Mouse (Mus musculus) liver, embryonic 12.5 days (tissue): ENCODE results near the gene Kcnip4. TPM values are rescaled to one million over a fixed set of nuclear protein-coding genes. Genes with fewer than 3 reads are reported as not detected.

ENCODE experiments used
- ATAC-seq: fragments of 200-750 bp; cut with Nextera tagmentation; 2 replicates; pipeline ENCODE4 v1.8.0; 2017; ENCODE audit warnings: moderate number of reproducible peaks, mild to moderate bottlenecking, moderate library complexity
- H3K27ac ChIP-seq: fragments of 300-500 bp; sonication (generic); 2 replicates; pipeline ENCODE4 v1.5.1; 2016; ENCODE audit warnings: mild to moderate bottlenecking
- H3K27me3 ChIP-seq: fragments of 300-500 bp; sonication (generic); replicated peaks from 2 replicates; pipeline ENCODE4 v1.6.1; 2016; ENCODE audit warnings: mild to moderate bottlenecking, moderate library complexity
- H3K36me3 ChIP-seq: fragments of 300-500 bp; sonication (generic); 2 replicates; pipeline ENCODE4 v1.6.1; 2016; ENCODE audit warnings: mild to moderate bottlenecking, moderate library complexity
- H3K4me1 ChIP-seq: fragments of 300-500 bp; sonication (generic); 2 replicates; pipeline ENCODE4 v1.6.1; 2016
- H3K4me2 ChIP-seq: fragments of 300-500 bp; sonication (generic); 2 replicates; pipeline ENCODE4 v1.6.1; 2016; ENCODE audit warnings: mild to moderate bottlenecking, moderate library complexity
- H3K4me3 ChIP-seq: fragments of 300-500 bp; sonication (generic); 2 replicates; pipeline ENCODE4 v1.5.1; 2016; ENCODE audit warnings: mild to moderate bottlenecking, moderate library complexity
- H3K9ac ChIP-seq: fragments of 300-500 bp; sonication (generic); 2 replicates; pipeline ENCODE4 v1.6.1; 2016; ENCODE audit warnings: mild to moderate bottlenecking, moderate library complexity
- H3K9me3 ChIP-seq: fragments of 300-500 bp; sonication (generic); replicated peaks from 2 replicates; pipeline ENCODE4 v1.6.1; 2016; ENCODE audit warnings: mild to moderate bottlenecking, moderate library complexity
- WGBS: fragments of 180-500 bp; shearing (Covaris S2); methylation state at CpG from one replicate; pipeline ENCODE4 v1.1.7; 2016; ENCODE audit not compliant: insufficient replicate concordance; 5-methylcytosine and 5-hydroxymethylcytosine counted together
- polyA plus RNA-seq: library from polyadenylated mRNA; unstranded; fragments of >200 nt; fragmentation: Nextera tagmentation; extraction: Ambion mirVana; gene quantifications from 2 replicates; pipeline ENCODE4 v1.2.1, GENCODE M21; 2016

Kcnip4 gene
- polyA plus RNA-seq, 1 experiment from 2014 or later: 0.25 TPM

- Histone ChIP-seq H3K4me1 (no peaks in the 10 kb centered on the region), H3K36me3 (no peaks in the 10 kb centered on the region), H3K27ac (no peak overlapping the region), H3K9me3 (no peaks in the 10 kb centered on the region), H3K9ac (no peak overlapping the region), H3K4me2 (no peak overlapping the region), H3K27me3 (peaks cover 11% of the 10 kb centered on the region; the same call in 1 of the 2 replicates), H3K4me3 (no peak overlapping the region)
- no peak for ATAC-seq
- WGBS: 3% methylated on average over 12 of the region's 12 CpGs
Observed at GRCm38 (mm10) chr5:48599481-48600040, 925.1 kb downstream of the Kcnip4 start.

GRCm38 (mm10) chr5:48588014-48588413 is 936.7 kb downstream of the Kcnip4 start:
- H3K9me3 ChIP-seq: no peaks in the 10 kb centered on the region
- no peak overlapping the region for H3K27ac ChIP-seq
- H3K36me3 ChIP-seq: no peaks in the 10 kb centered on the region
- no peaks in the 10 kb centered on the region for H3K27me3 ChIP-seq
- no peak overlapping the region for H3K4me3 ChIP-seq
- H3K9ac ChIP-seq: no peak overlapping the region
- H3K4me1 ChIP-seq: no peaks in the 10 kb centered on the region
- no peak for ATAC-seq
- H3K4me2 ChIP-seq: no peak overlapping the region

- no peak overlapping the region for H3K9ac ChIP-seq
- no peak for ATAC-seq
- 35% methylated on average over 1 of the region's 1 CpGs for WGBS
Observed at GRCm38 (mm10) chr5:48583431-48583830, 941.3 kb downstream of the Kcnip4 start.

GRCm38 (mm10) chr5:48563996-48564587 is 960.6 kb downstream of the Kcnip4 start:
- no peaks in the 10 kb centered on the region for H3K27me3 ChIP-seq
- no peaks in the 10 kb centered on the region for H3K4me1 ChIP-seq
- 44% methylated on average over 3 of the region's 3 CpGs for WGBS
- no peak overlapping the region for H3K9ac ChIP-seq
- no peak for ATAC-seq
- H3K27ac ChIP-seq: no peak overlapping the region
- H3K9me3 ChIP-seq: no peaks in the 10 kb centered on the region
- no peaks in the 10 kb centered on the region for H3K36me3 ChIP-seq
- H3K4me3 ChIP-seq: no peak overlapping the region
- no peak overlapping the region for H3K4me2 ChIP-seq

More at GRCm38 (mm10) chr5:48583431-48583830, 941.3 kb downstream of the Kcnip4 start:
- H3K27ac ChIP-seq: no peak overlapping the region
- H3K4me2 ChIP-seq: no peak overlapping the region
- H3K4me1 ChIP-seq: no peaks in the 10 kb centered on the region
- H3K36me3 ChIP-seq: no peaks in the 10 kb centered on the region
- H3K4me3 ChIP-seq: no peak overlapping the region
- no peaks in the 10 kb centered on the region for H3K9me3 ChIP-seq
- no peaks in the 10 kb centered on the region for H3K27me3 ChIP-seq

- no peaks in the 10 kb centered on the region for H3K4me1 ChIP-seq
- no peaks in the 10 kb centered on the region for H3K9me3 ChIP-seq
Observed at GRCm38 (mm10) chr5:48551753-48552152, 973.0 kb downstream of the Kcnip4 start.

GRCm38 (mm10) chr5:48545825-48546224 is 978.9 kb downstream of the Kcnip4 start:
- ATAC-seq: no peak
- no peaks in the 10 kb centered on the region for H3K4me1 ChIP-seq
- no peak overlapping the region for H3K4me2 ChIP-seq
- no peaks in the 10 kb centered on the region for H3K36me3 ChIP-seq
- 58% methylated on average over 3 of the region's 3 CpGs for WGBS
- H3K27ac ChIP-seq: no peak overlapping the region
- no peak overlapping the region for H3K9ac ChIP-seq
- H3K27me3 ChIP-seq: no peaks in the 10 kb centered on the region
- H3K9me3 ChIP-seq: no peaks in the 10 kb centered on the region
- no peak overlapping the region for H3K4me3 ChIP-seq

More at GRCm38 (mm10) chr5:48551753-48552152, 973.0 kb downstream of the Kcnip4 start:
- Histone ChIP-seq H3K27ac (no peak overlapping the region), H3K36me3 (no peaks in the 10 kb centered on the region), H3K27me3 (no peaks in the 10 kb centered on the region), H3K4me2 (no peak overlapping the region), H3K4me3 (no peak overlapping the region), H3K9ac (no peak overlapping the region)
- 60% methylated on average over 4 of the region's 4 CpGs for WGBS
- no peak for ATAC-seq

GRCm38 (mm10) chr5:48544784-48545734 is 979.6 kb downstream of the Kcnip4 start:
- Histone ChIP-seq H3K27ac (no peak overlapping the region), H3K4me3 (no peak overlapping the region), H3K36me3 (no peaks in the 10 kb centered on the region), H3K4me2 (no peak overlapping the region), H3K9me3 (no peaks in the 10 kb centered on the region), H3K27me3 (no peaks in the 10 kb centered on the region), H3K4me1 (no peaks in the 10 kb centered on the region), H3K9ac (no peak overlapping the region)
- WGBS: 42% methylated on average over 5 of the region's 5 CpGs
- no peak for ATAC-seq

- no peak overlapping the region for H3K4me3 ChIP-seq
- H3K27me3 ChIP-seq: no peaks in the 10 kb centered on the region
- no peak overlapping the region for H3K27ac ChIP-seq
- H3K9ac ChIP-seq: no peak overlapping the region
- no peaks in the 10 kb centered on the region for H3K36me3 ChIP-seq
- ATAC-seq: no peak
- H3K4me1 ChIP-seq: no peaks in the 10 kb centered on the region
- no peaks in the 10 kb centered on the region for H3K9me3 ChIP-seq
- no peak overlapping the region for H3K4me2 ChIP-seq
- WGBS: 64% methylated on average over 4 of the region's 4 CpGs
Observed at GRCm38 (mm10) chr5:48518035-48518434, 1006.7 kb downstream of the Kcnip4 start.

GRCm38 (mm10) chr5:48513354-48513753 is 1011.4 kb downstream of the Kcnip4 start:
- Histone ChIP-seq H3K36me3 (no peaks in the 10 kb centered on the region), H3K9ac (no peak overlapping the region), H3K27ac (no peak overlapping the region), H3K4me3 (no peak overlapping the region), H3K4me2 (no peak overlapping the region), H3K4me1 (no peaks in the 10 kb centered on the region), H3K27me3 (no peaks in the 10 kb centered on the region), H3K9me3 (no peaks in the 10 kb centered on the region)
- no peak for ATAC-seq
- 67% methylated on average over 1 of the region's 1 CpGs for WGBS

GRCm38 (mm10) chr5:48511357-48511756 is 1013.4 kb downstream of the Kcnip4 start:
- Histone ChIP-seq H3K9me3 (no peaks in the 10 kb centered on the region), H3K4me1 (no peaks in the 10 kb centered on the region), H3K9ac (no peak overlapping the region), H3K27me3 (no peaks in the 10 kb centered on the region), H3K4me2 (no peak overlapping the region), H3K36me3 (no peaks in the 10 kb centered on the region), H3K4me3 (no peak overlapping the region), H3K27ac (no peak overlapping the region)
- ATAC-seq: no peak
- 31% methylated on average over 1 of the region's 1 CpGs for WGBS

GRCm38 (mm10) chr5:48510241-48510640 is 1014.5 kb downstream of the Kcnip4 start:
- H3K36me3 ChIP-seq: no peaks in the 10 kb centered on the region
- H3K27me3 ChIP-seq: no peaks in the 10 kb centered on the region
- H3K4me1 ChIP-seq: no peaks in the 10 kb centered on the region
- ATAC-seq: no peak
- 69% methylated on average over 12 of the region's 12 CpGs for WGBS
- H3K9me3 ChIP-seq: no peaks in the 10 kb centered on the region
- H3K4me3 ChIP-seq: no peak overlapping the region
- H3K9ac ChIP-seq: no peak overlapping the region
- H3K27ac ChIP-seq: no peak overlapping the region
- H3K4me2 ChIP-seq: no peak overlapping the region
